Mouse (Mus musculus) MEL (cell line): ENCODE data around the gene Ctdnep1. TPM values are rescaled to one million over a fixed set of nuclear protein-coding genes. Genes with fewer than 3 reads are reported as not detected.

Experiments
- DNase-seq: peaks from one replicate; pipeline ENCODE4 v3.0.0; 2011; ENCODE audit warnings: low read depth, low spot score
- H3K27ac ChIP-seq: 2 replicates; pipeline ENCODE4 v1.5.1; 2012; ENCODE audit warnings: low read depth, mild to moderate bottlenecking, control low read depth, low read length, moderate library complexity; ENCODE audit not compliant: control insufficient read depth
- H3K27me3 ChIP-seq, 2 experiments: fragments of 150-350 bp in 1 of 2; sonication (generic) in 1 of 2; 2 replicates each; pipeline ENCODE4 v1.6.1; 2012; ENCODE audit warnings: low read length in 2 of 2, mild to moderate bottlenecking in 2 of 2, improper control_type of control experiment in 1 of 2, moderate library complexity in 1 of 2; ENCODE audit not compliant: insufficient read depth in 2 of 2, control insufficient read depth in 1 of 2
- H3K36me3 ChIP-seq, 2 experiments: 2 replicates each; pipeline ENCODE4 v1.6.1; 2012 to 2014; ENCODE audit warnings: low read length in 2 of 2, improper control_type of control experiment in 1 of 2, inconsistent platforms in 1 of 2, mild to moderate bottlenecking in 1 of 2; ENCODE audit not compliant: insufficient read depth in 2 of 2, control insufficient read depth in 1 of 2
- H3K4me1 ChIP-seq, 2 experiments: fragments of 150-350 bp in 1 of 2; sonication (generic) in 1 of 2; 2 replicates each; pipeline ENCODE4 v1.6.1; 2012; ENCODE audit warnings: low read length in 2 of 2, improper control_type of control experiment in 1 of 2, mild to moderate bottlenecking in 1 of 2; ENCODE audit not compliant: insufficient read depth in 2 of 2, control insufficient read depth in 1 of 2
- H3K4me3 ChIP-seq, 2 experiments: fragments of 150-350 bp in 1 of 2; sonication (generic) in 1 of 2; 2 replicates each; pipeline ENCODE4 v1.5.1; 2012; ENCODE audit warnings: low read depth in 2 of 2, low read length in 2 of 2, mild to moderate bottlenecking in 2 of 2, moderate library complexity in 2 of 2, control low read depth in 1 of 2, improper control_type of control experiment in 1 of 2; ENCODE audit not compliant: control insufficient read depth in 1 of 2, insufficient read depth in 1 of 2
- H3K79me2 ChIP-seq: 2 replicates; pipeline ENCODE4 v1.6.1; 2012; ENCODE audit warnings: mild to moderate bottlenecking, low read length, moderate library complexity; ENCODE audit not compliant: control insufficient read depth, poor library complexity, insufficient read depth
- H3K9ac ChIP-seq: 2 replicates; pipeline ENCODE4 v1.6.1; 2012; ENCODE audit warnings: low read depth, mild to moderate bottlenecking, control low read depth, low read length, moderate library complexity; ENCODE audit not compliant: control insufficient read depth, poor library complexity, severe bottlenecking
- H3K9me3 ChIP-seq: fragments of 150-350 bp; sonication (generic); replicated peaks from 2 replicates; pipeline ENCODE4 v1.6.1; 2012; ENCODE audit warnings: mild to moderate bottlenecking, low read length, improper control_type of control experiment, moderate library complexity; ENCODE audit not compliant: insufficient read depth
- CHD1 ChIP-seq: IDR thresholded peaks from 2 replicates; pipeline ENCODE4 v1.6.1; 2012; ENCODE audit warnings: low read depth, mild to moderate bottlenecking, inconsistent platforms, low read length, improper control_type of control experiment
- CHD2 ChIP-seq: IDR thresholded peaks from 2 replicates; pipeline ENCODE4 v1.6.1; 2011; ENCODE audit warnings: low read length, improper control_type of control experiment
- E2F4 ChIP-seq: IDR thresholded peaks from 2 replicates; pipeline ENCODE4 v1.6.1; 2011; ENCODE audit warnings: low read depth, low read length, improper control_type of control experiment, borderline replicate concordance
- ELF1 ChIP-seq: IDR thresholded peaks from 2 replicates; pipeline ENCODE4 v1.6.1; 2014; ENCODE audit warnings: low read depth, mild to moderate bottlenecking, inconsistent platforms, low read length, improper control_type of control experiment, moderate library complexity
- ETS1 ChIP-seq: IDR thresholded peaks from 2 replicates; pipeline ENCODE4 v1.6.1; 2012; ENCODE audit warnings: low read depth, mild to moderate bottlenecking, inconsistent platforms, low read length, improper control_type of control experiment, moderate library complexity
- GATA1 ChIP-seq: IDR thresholded peaks from 2 replicates; pipeline ENCODE4 v1.6.1; 2011; ENCODE audit warnings: low read depth, low read length, improper control_type of control experiment
- HCFC1 ChIP-seq: IDR thresholded peaks from 2 replicates; pipeline ENCODE4 v1.6.1; 2012; ENCODE audit warnings: low read depth, mild to moderate bottlenecking, inconsistent platforms, low read length, improper control_type of control experiment, moderate library complexity
- MAFK ChIP-seq: IDR thresholded peaks from 2 replicates; pipeline ENCODE4 v1.6.1; 2011; ENCODE audit warnings: low read depth, mild to moderate bottlenecking, low read length, improper control_type of control experiment, borderline replicate concordance
- MAZ ChIP-seq: IDR thresholded peaks from 2 replicates; pipeline ENCODE4 v1.6.1; 2012; ENCODE audit warnings: low read depth, mild to moderate bottlenecking, inconsistent platforms, low read length, improper control_type of control experiment
- MXI1 ChIP-seq: IDR thresholded peaks from 2 replicates; pipeline ENCODE4 v1.6.1; 2011; ENCODE audit warnings: mild to moderate bottlenecking, low read depth, low read length, improper control_type of control experiment
- MYB ChIP-seq: IDR thresholded peaks from 2 replicates; pipeline ENCODE4 v1.6.1; 2011; ENCODE audit warnings: mild to moderate bottlenecking, low read depth, low read length, improper control_type of control experiment
- NELFE ChIP-seq: IDR thresholded peaks from 2 replicates; pipeline ENCODE4 v1.6.1; 2011; ENCODE audit warnings: low read depth, low read length, improper control_type of control experiment
- POLR2A ChIP-seq, 2 experiments: IDR thresholded peaks; 2 replicates each; pipeline ENCODE4 v1.6.1; 2011 to 2012; ENCODE audit warnings: low read length in 2 of 2, mild to moderate bottlenecking in 2 of 2, control low read depth in 1 of 2, improper control_type of control experiment in 1 of 2, low read depth in 1 of 2, moderate library complexity in 1 of 2; ENCODE audit not compliant: control insufficient read depth in 1 of 2, insufficient read depth in 1 of 2, poor library complexity in 1 of 2
- POLR2AphosphoS2 ChIP-seq: IDR thresholded peaks from 2 replicates; pipeline ENCODE4 v1.6.1; 2011; ENCODE audit warnings: low read length, improper control_type of control experiment
- POLR2AphosphoS5 ChIP-seq: IDR thresholded peaks from 2 replicates; pipeline ENCODE4 v1.6.1; 2012; ENCODE audit warnings: low read depth, borderline replicate concordance, mild to moderate bottlenecking, inconsistent platforms, low read length, moderate library complexity, mixed read lengths
- RCOR1 ChIP-seq: IDR thresholded peaks from 2 replicates; pipeline ENCODE4 v1.6.1; 2012; ENCODE audit warnings: low read depth, mild to moderate bottlenecking, inconsistent platforms, low read length, improper control_type of control experiment
- UBTF ChIP-seq: IDR thresholded peaks from 2 replicates; pipeline ENCODE4 v1.6.1; 2012; ENCODE audit warnings: low read depth, mild to moderate bottlenecking, inconsistent platforms, low read length, improper control_type of control experiment, moderate library complexity, borderline replicate concordance; ENCODE audit not compliant: insufficient read depth
- USF2 ChIP-seq, 2 experiments: IDR thresholded peaks; 2 replicates each; pipeline ENCODE4 v1.6.1; 2011 to 2012; ENCODE audit warnings: improper control_type of control experiment in 2 of 2, low read length in 2 of 2, borderline replicate concordance in 1 of 2, inconsistent platforms in 1 of 2, low read depth in 1 of 2, mild to moderate bottlenecking in 1 of 2; ENCODE audit not compliant: insufficient read depth in 1 of 2
- ZC3H11A ChIP-seq: IDR thresholded peaks from 2 replicates; pipeline ENCODE4 v1.6.1; 2012; ENCODE audit warnings: low read depth, mild to moderate bottlenecking, inconsistent platforms, low read length, improper control_type of control experiment
- ZKSCAN1 ChIP-seq: IDR thresholded peaks from 2 replicates; pipeline ENCODE4 v1.6.1; 2012; ENCODE audit warnings: low read depth, mild to moderate bottlenecking, inconsistent platforms, low read length, improper control_type of control experiment, moderate library complexity
- ZMIZ1 ChIP-seq: IDR thresholded peaks from 2 replicates; pipeline ENCODE4 v1.6.1; 2012; ENCODE audit warnings: low read depth, mild to moderate bottlenecking, inconsistent platforms, low read length, improper control_type of control experiment, moderate library complexity
- polyA plus RNA-seq, 2 experiments: library from polyadenylated mRNA; stranded (reverse) in 1 of 2; unstranded in 1 of 2; fragments of >175 nt in 1 of 2; fragments of >200 nt in 1 of 2; gene quantifications; 2 replicates each; pipeline versions ENCODE4 v1.2.1 to v1.2.4; 2012; ENCODE audit warnings: low replicate concordance in 2 of 2, low read depth in 1 of 2; ENCODE audit not compliant: insufficient read length in 2 of 2, insufficient read depth in 1 of 2, missing spikeins in 1 of 2
- total RNA-seq: library from RNA; depleted of rRNA; stranded (reverse); fragments of 300-350 nt; gene quantifications from 2 replicates; pipeline ENCODE4 v1.2.3, GENCODE M21; 2012

Gene Ctdnep1
- total and polyA plus RNA-seq, 3 experiments: 47.3 to 133 TPM; not detected in 1

- H3K4me3 ChIP-seq: no peak overlapping the region
- peaks cover 10 to 14% of the 10 kb centered on the region in 2 experiments for H3K27me3 ChIP-seq
- H3K36me3 ChIP-seq: peaks cover 0 to 3% of the 10 kb centered on the region in 2 experiments; a peak in 1 of 4 replicates
- no peak overlapping the region for H3K9ac ChIP-seq
- no peaks in the 10 kb centered on the region for H3K79me2 ChIP-seq
- no peaks in the 10 kb centered on the region for H3K9me3 ChIP-seq
- DNase-seq: no peak
- H3K27ac ChIP-seq: no peak overlapping the region
- no peak for TF ChIP-seq CHD1
- no peak for TF ChIP-seq ZKSCAN1
- no peak for TF ChIP-seq POLR2AphosphoS5
- TF ChIP-seq USF2 (IDR thresholded peaks at IDR 0.05; ENCODE audit: borderline replicate concordance in 1 of 2, insufficient read depth in 1 of 2, low read depth in 1 of 2, low read length in 2 of 2): no peak
- no peak for TF ChIP-seq ZMIZ1
- TF ChIP-seq MYB: no peak
- no peak for TF ChIP-seq E2F4
- TF ChIP-seq POLR2A (IDR thresholded peaks at IDR 0.05; ENCODE audit: control insufficient read depth in 1 of 2, insufficient read depth in 1 of 2, low read depth in 1 of 2, low read length in 2 of 2, poor library complexity in 1 of 2): no peak
- TF ChIP-seq HCFC1: no peak
- TF ChIP-seq MAFK: no peak
- no peak for TF ChIP-seq GATA1
- TF ChIP-seq UBTF: no peak
- TF ChIP-seq MAZ: no peak
- no peak for TF ChIP-seq RCOR1
- TF ChIP-seq, all 39 proteins: peak for 0
- 0 out of 4 replicates have a peak, but pooled peaks cover 3 to 4% of the 10 kb centered on the region in 2 experiments for H3K4me1 ChIP-seq
Observed at GRCm38 (mm10) chr11:69939731-69940130, 41.2 kb upstream of the Ctdnep1 start.

GRCm38 (mm10) chr11:69940962-69941361, 40.0 kb upstream of the Ctdnep1 start:
- H3K36me3 ChIP-seq: no peaks in the 10 kb centered on the region
- H3K27me3 ChIP-seq: peaks cover 10 to 14% of the 10 kb centered on the region in 2 experiments
- no peak for DNase-seq
- H3K4me3 ChIP-seq: no peak overlapping the region
- H3K79me2 ChIP-seq: no peaks in the 10 kb centered on the region
- H3K27ac ChIP-seq: no peak overlapping the region
- no peaks in the 10 kb centered on the region for H3K4me1 ChIP-seq
- H3K9ac ChIP-seq: no peak overlapping the region
- TF ChIP-seq POLR2AphosphoS2 (no peak), CHD1 (no peak), CHD2 (no peak), GATA1 (no peak), POLR2AphosphoS5 (no peak), MXI1 (no peak), ZKSCAN1 (no peak), ELF1 (no peak), ZC3H11A (no peak), POLR2A (IDR thresholded peaks at IDR 0.05; ENCODE audit: control insufficient read depth in 1 of 2, insufficient read depth in 1 of 2, low read depth in 1 of 2, low read length in 2 of 2, poor library complexity in 1 of 2) (no peak), ETS1 (no peak), HCFC1 (no peak), E2F4 (no peak), NELFE (no peak)
- H3K9me3 ChIP-seq: no peaks in the 10 kb centered on the region
